Mouse (Mus musculus) brain, embryonic 14.5 days (tissue): Measurements from ENCODE around the gene Prkg1.

Source experiments
- CTCF ChIP-seq: fragments of 200-500 bp; IDR thresholded peaks from 2 replicates; pipeline ENCODE4 v1.5.1; 2012; ENCODE audit warnings: inconsistent platforms, mild to moderate bottlenecking, moderate library complexity, borderline replicate concordance; ENCODE audit not compliant: insufficient read depth, insufficient read length; ENCODE audit errors: extremely low read depth
- POLR2A ChIP-seq: fragments of 200-500 bp; IDR thresholded peaks from 2 replicates; pipeline ENCODE4 v1.6.1; 2012; ENCODE audit warnings: mild to moderate bottlenecking, inconsistent platforms, borderline replicate concordance; ENCODE audit not compliant: poor library complexity, insufficient read depth, insufficient read length, severe bottlenecking; ENCODE audit errors: extremely low read depth

DNA sequence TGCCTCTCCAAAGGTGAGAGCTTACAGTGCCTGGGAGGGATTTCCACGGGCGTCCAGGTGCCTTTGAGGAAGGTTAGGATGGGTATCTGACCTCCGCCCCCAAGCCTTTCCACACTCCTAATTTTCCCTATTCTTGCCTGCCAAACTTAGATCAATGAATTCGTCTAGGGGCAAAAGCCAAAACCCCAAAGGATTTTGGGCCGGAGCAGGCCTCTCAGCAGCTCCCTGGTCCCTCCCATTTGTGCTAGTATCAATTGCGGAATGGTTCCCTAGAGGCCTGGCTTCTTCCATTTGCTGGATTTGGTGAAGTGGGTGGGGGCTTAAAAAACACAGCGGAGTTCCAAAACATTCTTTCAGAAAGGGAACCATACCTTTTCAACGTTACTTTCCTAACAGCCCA, 99.8 kb downstream of the Prkg1 start:
- TF ChIP-seq POLR2A (no peak), CTCF (no peak)
